Mouse (Mus musculus) heart, postnatal 36 days (tissue): ENCODE data around the gene Pclaf. TPM values are rescaled to one million over a fixed set of nuclear protein-coding genes. Genes with fewer than 3 reads are reported as not detected.

Experiments used
- DNase-seq, 2 experiments: peaks; one replicate each; pipeline ENCODE4 v3.0.0; 2021 to 2022
- intact Hi-C: fragments of 180-260 bp; cut with DNase I; formaldehyde crosslinking; loops from one replicate; pipeline ENCODE4 v1.15.1; 2025
- total RNA-seq, 2 experiments: library from RNA; stranded (reverse); gene quantifications; 2 replicates each; pipeline ENCODE4 v1.2.3; 2021

Pclaf gene
- under 1 TPM; 0.69 to 0.76 TPM for total RNA-seq

DNA sequence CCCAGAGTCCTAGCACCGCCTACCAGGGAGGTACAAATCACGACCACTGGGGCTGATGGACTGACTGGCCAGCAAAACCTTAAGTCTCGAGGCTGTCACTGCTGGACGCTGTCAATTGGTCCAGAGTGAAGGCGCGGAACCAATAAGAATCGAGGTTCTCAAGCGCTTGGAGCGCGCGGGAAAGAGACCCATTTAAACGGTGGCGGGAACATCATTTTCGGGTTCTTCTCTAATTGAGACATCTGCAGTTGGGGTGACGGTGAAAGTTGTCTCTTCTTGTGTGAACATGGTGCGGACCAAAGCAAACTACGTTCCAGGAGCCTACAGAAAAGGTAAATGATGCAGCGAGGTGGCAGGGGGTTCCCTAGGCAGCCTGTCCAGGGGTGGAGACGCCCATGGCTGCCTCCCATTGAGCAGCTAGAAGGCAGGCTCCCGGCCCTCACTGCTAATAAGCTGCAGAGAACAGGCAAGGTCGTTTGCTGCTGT, at the start of gene Pclaf:
TSS of gene Pclaf (plus strand) at position 95 of the 486 bp plus-strand sequence.
- intact Hi-C loops, result no loop called here
- DNase-seq, result peak; percentile 55 to 57

DNA sequence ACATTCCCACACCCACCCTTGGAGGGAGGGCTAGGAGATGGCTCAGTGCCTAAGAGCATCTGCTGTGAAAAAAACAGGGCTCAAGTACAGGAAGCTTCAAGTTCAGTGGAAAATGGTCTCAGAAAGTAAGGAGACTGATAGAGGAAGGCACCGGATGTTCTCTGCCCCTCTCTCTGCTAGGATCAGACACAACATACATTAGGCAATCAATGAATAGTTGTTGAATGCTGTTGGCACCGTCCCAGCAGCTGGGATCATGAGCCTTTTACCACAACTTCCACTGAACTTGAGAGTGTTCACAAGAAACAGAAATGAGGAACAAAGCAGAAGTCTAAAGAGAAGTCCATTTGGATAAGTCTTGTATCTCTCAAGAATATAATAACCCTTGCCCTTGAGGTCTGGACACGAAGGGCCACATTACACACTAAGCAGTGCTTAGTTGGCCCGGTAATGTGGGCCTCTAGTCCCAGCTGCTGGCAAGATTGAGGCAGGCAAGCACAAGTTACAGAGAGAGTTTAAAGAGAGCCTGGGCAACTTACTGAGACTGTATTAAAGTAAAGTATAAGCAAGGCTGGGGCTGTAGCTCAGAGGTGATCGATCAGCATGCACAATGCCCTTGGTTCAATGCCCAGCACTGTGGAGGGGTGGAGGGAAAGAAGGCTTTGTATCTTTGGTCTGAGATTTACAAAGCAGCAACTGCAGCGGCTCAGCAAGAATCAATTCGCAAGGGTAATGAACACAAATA, 45.4 kb upstream of the Pclaf start:
- peak; percentile 26 to 48 for DNase-seq
- intact Hi-C loops, result no loop called here

DNA sequence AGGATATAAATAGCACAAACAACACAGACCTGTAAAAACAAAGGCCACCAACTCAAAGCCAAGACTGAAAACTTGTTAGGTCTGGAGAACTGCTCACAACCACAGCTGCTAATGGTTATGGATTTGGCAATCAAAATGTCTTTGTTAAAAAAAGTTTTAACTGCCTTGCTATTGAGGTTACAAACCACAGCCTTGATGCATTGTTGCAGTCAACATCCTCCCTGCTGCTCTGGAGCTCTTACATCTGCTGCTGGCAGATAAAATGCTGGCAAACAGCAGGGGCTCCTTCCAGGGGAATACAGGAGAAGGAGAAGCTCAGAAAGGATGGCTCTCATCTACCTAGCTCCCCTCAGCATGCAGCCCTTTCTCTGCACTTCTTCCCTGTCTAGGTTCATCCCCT, 41.9 kb upstream of the Pclaf start:
- DNase-seq, result no peak
- intact Hi-C loops, result no loop called here

DNA sequence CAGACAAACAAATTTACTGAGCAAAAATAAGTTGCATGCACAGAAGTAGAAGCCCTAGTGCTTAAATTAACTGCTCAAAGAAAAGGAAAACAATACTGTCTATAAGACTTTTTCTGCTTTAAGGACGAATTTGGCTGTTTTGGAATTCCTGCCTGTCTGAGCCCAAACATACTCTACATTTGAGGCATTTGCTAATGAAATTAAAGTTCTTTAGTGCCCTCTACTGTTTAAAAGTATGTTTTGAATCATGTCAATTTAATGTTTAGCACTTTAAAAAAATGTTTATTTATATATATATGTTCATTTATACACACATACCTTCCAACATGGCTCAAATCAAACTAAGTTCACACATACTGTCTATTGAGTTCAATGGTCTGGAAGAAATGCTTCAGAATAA, 39.8 kb upstream of the Pclaf start:
- no peak for DNase-seq
- intact Hi-C loops, result loop anchor here (1.0 to 5.0 kb wide), 4 partner anchors 152 to 245 kb away; no protein-coding TSS in a partner anchor

DNA sequence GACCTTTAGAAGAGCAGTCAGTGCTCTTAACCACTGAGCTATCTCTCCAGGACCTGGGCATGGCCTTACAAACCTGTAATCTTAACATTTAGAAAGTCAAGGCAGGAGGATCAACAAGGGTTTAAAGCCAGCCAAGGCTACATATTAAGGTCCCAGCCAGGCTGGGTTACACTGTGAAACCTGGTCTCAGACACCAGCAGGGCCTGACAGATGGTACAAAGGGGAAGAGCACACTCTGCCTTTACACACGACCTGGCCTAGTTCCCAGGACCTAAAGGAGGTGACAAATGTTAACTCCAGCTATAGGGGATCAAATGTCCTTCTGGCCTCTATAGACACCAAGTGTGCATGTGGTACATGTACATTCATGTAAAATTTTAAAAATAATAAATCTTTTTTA, 30.4 kb upstream of the Pclaf start:
- intact Hi-C loops, result no loop called here
- no peak for DNase-seq

DNA sequence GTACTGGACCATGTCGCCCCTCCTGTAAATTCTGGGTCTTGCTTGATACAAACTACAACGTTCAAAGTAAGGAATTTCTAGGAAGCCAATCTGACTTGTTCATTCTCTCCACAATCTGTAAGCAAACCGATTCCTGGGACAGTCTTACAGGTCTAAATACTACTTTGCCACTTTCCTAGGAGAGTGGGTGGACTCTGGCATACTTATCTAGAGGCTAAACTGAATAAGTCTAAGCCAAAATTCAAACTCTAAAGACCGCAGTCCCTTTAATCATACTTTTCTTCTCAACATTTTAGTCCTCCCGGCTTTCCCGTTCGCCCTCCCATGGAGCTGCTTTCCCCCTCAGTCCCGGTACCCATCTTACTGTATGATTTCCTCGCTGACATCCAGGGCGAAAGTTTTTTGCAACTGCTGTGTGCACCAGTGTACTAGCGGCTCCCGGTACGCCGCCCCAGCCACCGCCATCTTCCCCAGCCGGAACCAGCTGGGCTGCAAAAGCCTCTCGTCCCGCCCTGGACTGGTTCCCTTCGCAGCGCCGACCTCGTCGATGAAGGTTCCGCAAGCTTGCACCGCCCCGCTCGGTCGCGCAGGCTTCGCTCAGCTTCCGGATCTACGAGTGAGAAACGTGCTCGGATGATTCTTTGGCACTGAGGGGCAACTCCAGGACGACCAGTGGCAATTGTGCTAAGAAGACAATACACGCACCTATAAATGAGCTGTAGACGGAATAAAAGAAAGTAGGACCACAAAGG, 5.3 kb upstream of the Pclaf start:
- intact Hi-C loops, result loop anchor here (2.0 kb wide), 1 partner anchor 24 kb away; the partner anchor contains the start of genes Csnk1g1 and Trip4
- DNase-seq, result peak; percentile 90 to 91

DNA sequence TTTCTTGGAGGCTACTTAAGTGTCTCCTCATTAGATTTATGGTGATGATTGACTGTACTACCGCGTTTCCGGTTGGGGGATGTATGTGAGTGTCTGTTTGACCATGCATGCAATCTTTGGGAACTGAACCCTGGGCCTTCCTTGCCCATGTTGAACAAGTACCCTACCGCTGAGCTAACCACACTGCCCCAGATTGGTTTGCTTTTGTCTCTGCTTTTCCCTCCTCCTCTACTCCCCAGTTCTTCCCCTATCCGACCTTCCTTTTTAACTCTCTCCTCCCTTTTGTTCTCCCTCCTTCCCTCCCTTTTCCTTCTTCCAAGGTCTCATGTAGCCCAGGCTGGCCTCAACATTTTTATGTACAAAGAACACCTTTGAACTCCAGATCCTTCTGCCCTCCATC, 1.1 kb downstream of the Pclaf start:
- DNase-seq, result no peak
- intact Hi-C loops, result no loop called here

DNA sequence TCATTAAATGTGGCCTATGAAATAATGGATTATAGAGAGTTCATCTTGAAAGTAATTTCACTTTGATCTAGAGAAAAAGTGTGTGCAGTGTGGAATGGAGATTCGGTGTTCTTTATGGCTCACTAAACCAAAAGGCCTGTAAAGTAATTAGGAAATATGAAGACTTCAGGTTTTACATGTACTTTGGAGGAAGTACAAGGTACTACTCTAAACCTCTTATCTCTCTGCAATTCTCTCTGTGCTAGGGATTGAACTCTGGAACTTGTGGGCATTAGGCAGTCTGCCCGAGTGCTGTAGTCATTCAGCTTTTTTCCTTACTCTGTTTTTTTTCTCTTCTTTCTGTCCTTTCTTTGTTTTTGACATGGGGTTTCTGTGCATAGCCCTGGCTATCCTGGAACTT, 6.9 kb downstream of the Pclaf start:
- intact Hi-C loops, result no loop called here
- DNase-seq, result no peak

DNA sequence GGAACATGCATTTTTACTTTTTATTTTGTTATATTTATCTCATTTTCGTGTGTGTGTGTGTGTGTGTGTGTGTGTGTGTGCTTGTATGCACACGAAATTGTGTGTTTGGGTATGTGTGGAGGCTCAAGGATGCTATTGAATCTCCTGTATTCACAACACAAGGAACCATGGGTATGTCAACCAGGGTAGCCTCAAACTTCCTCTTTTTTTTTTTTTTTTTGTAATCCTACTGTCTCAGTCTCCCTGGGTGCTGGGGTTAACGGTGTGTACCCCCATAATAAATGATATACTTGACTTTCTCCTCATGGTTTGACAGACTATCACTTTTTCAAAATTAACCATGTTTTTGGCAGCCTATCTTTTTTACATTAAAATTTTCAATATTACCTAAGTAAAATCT, 12.8 kb downstream of the Pclaf start:
- no peak for DNase-seq
- intact Hi-C loops, result no loop called here

DNA sequence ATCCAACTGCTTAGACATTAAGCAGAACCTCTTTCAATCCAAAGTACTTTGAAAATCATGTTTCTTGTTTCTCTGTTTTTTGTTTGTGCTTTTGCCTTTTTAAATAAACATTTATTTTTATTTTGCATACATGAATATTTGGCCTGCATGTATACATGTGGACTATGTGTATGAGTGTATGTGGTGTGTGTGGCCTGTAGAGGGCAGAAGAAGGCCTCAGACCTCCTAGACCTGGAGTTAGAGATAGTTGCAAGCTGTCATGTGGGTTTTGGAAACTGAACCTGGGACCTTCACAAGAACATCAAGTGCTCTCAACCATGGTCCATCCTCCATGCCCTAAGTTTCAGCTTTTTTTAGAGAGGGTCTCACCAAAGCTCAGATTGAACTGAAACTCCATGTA, 13.4 kb downstream of the Pclaf start:
- intact Hi-C loops, result no loop called here

DNA sequence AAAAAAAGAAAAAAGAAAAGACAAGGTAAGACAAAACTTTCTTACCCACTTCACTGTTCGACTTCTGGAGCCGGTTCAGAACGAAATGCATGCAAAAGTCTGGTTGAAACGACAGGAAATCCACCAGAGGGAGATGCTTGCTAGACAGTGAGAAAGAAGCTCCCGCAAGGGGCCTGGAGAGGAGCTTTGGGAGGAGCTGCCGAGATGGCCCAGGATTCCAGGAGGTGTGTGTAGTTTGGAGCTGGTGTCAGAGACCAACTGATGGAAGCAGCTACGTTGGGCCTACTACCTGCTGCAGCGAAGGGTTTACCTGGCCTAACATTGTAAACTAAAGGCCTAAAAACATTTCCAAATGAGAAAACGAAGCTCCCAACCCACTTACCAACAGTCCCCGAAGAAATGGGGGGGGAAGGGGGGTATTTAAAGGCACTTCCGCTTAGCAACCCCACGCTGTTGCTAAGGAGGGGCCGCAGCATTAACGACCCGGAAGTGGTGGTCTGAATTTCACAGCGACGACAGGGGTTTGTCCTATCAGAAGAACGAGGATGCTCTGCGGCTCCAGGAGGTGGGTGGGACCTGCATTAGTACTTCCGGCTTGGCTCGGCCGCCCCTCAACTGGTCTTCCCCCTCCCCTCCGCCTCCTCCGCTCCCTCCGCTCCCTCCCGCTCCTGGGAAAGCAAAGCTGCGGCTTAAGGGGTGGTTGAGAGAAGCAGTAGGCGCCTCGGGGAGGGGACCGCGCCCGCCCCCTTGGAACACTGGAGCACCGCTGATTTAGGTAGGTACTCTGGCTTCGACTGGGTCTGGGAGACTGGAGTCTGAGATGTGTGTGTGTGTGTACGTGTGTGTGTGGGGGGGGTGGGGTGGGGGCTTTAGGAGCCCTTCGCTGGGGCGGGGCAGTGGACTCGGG, 18.6 kb downstream of the Pclaf start, which contains the start of the genes Trip4 and Csnk1g1:
TSS of gene Trip4 (minus strand) at position 401 of the 907 bp plus-strand sequence.
TSS of gene Csnk1g1 (plus strand) at position 531 of the 907 bp plus-strand sequence.
- DNase-seq, result peak; percentile 88 to 90
- intact Hi-C loops, result loop anchor here (2.0 to 5.0 kb wide), 3 partner anchors 24 to 154 kb away; partner anchors contain the start of gene Ppib

More for the DNA sequence above, 13.4 kb downstream of the Pclaf start:
- DNase-seq, result no peak

DNA sequence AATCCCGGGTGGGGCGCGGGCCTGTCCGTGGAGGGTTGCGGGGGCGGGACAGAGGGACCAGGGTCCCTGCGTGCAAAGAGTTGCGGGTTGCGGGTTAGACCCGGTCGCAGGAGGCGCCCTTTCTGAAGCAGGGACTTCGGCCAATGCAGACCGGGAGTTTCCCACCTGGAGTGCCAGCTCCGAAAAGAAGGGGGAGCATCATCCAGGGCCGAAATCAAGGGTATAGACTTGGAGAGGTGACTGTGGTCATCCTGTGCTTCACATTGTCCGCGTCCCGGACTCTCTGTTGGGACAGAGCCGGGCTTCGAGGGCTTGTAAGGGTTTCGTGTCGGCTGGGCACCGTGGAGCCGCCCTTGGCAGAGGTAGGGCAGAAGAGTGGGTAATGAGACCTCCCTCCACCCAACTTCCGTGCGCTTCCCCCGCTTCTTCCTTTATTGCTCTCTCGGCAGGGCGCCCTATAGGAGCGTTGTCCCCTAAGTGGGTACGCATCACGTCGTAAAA, 19.3 kb downstream of the Pclaf start:
- peak in 1 of 2 experiments; percentile 66 for DNase-seq
- intact Hi-C loops, result loop anchor here (2.0 to 5.0 kb wide), 3 partner anchors 25 to 153 kb away; partner anchors contain the start of gene Ppib

DNA sequence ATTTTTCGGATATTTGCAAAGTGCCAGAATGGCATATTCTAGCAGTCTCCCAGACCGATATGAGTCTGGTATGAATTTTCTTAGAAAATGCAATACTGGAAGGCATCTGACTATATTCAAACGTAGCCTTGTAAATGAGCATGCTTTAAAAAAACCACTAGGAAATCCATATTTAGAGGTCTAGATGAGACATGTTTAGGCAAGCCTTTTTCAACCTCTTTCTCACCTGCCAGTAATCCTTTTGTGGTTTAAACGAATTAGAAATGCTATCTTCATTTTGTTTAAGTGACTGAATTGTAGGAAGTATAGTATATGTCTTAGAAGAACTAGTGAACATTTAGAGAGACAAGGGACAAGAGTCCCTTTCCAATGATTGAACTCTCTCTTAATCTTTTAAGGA, 19.8 kb downstream of the Pclaf start:
- DNase-seq, result no peak
- intact Hi-C loops, result loop anchor here (2.0 to 5.0 kb wide), 3 partner anchors 25 to 152 kb away; partner anchors contain the start of gene Ppib

DNA sequence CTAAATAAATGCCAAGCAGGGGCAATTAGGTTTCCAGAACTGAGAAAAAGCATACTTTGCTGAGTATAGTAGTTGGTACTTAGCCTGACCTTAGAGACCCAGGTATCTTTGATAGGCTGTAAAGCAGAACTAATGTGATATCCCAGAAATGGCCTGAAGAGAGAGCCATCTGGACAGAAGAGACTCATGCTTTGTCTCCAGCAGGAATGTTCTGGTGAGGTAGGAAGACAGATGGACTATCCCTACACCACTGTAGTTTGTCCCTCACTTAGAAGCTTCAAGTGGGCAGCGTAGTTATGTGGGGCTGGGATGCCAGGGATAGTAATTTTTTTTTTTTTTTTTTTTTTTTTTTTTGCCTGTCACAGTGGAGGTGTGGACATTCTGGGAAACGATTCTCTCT, 23.9 kb downstream of the Pclaf start:
- DNase-seq, result no peak
- intact Hi-C loops, result no loop called here

DNA sequence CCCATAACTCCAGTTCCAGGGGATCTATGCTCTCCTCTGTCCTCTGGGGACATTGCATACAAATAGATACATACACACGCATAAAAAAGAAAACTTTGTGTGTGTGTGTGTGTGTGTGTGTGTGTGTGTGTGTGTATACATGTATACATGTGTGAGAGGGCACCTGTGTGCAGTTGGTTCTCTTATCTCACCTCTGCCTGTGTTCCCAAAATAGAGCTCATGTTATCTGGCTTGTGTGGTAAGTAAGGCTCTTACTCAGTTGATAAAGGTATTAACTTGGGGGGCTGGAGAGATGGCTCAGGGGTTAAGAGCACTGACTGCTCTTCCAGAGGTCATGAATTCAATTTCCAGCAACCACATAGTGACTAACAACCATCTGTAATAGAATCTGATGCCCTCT, 27.0 kb downstream of the Pclaf start:
- DNase-seq, result no peak
- intact Hi-C loops, result no loop called here

DNA sequence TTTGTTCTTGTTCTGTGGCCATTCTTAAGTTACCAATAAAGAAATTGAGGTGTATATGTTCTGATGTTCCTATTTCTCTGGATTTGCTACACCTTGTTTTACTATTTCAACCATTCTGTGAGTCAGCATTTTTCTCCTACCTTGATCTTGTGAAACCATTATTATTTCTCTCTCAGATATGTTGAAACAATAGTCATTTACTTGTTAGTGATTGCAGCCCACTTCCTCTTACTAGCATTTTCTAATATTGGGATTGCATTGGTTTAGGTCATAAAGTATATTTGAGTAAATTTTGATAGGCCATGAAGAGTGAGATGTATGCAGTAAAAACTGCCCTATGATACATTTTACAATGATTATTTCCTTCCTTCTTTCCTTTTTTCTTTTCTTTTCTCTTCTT, 38.4 kb downstream of the Pclaf start:
- intact Hi-C loops, result no loop called here
- DNase-seq, result no peak

DNA sequence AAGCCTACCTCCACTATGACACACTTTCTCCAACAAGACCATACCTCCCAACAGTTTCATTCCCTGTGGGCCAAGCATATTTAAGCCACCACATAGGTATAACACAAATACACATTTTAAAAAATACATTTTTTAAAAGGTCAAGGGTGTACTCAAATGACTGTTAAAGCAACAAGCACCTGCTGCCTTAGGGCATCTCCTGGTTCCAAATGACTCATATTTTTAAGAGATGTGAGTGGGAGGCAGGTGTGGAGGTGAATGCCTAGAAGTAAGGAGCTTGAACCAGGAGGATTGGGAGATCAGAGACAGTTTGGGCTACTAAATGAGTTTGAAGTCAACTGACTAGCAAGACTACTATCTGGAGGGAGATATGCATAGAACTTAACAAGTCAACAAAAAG, 39.8 kb downstream of the Pclaf start:
- intact Hi-C loops, result no loop called here
- no peak for DNase-seq

DNA sequence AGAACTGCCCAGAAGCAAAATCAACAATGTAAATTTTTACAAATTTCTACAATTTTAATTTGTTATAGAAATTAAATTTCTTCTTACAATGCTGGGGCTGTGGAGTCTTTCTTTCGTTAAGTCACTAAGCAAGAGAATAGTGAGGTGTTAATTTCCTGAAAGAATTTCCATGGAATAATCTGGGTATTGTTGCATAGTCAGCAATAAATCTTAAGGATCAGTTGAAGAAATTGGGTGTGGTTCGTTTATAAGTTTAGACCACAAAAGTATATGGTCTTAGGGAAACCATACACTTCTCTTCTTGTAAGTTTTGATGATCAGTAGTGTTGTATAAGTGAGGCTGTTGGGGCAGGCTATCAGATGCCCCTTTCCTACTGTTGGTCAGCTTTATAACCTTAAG, 47.5 kb downstream of the Pclaf start:
- no peak for DNase-seq
- intact Hi-C loops, result no loop called here

DNA sequence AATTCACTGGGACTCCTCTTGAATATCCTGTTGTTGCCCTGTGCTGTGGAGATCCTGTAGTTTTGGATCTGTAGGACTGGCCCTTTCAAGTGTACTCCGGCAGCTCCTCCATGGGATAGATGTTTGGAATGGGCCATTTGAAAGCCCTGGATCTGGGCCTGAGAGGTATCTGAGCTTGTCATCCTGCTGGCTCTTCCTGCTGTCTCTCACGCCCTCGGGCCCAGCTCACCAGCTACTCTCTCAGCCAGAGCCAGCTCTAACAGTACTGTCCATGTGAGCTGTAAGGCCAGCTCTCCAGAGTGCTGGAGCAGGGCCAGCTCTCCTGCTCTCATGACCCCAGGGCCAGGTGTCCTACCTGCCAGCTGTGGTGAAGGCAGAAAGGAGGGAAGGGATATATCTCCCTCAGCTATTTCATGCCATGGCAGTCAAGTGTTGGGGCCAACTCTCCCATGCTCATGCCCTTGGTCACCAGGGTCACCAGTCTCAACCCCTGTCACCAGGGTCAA, 61.1 kb downstream of the Pclaf start:
- no peak for DNase-seq
- intact Hi-C loops, result no loop called here
